Mouse (Mus musculus) thymus, adult 2 months (tissue): ENCODE measurements around the gene Gm42791. TPM values are rescaled to one million over a fixed set of nuclear protein-coding genes. Genes with fewer than 3 reads are reported as not detected.

Experiments used
- DNase-seq: peaks from one replicate; pipeline ENCODE4 v3.0.0; 2021
- H3K27ac ChIP-seq: fragments of 200-500 bp; 2 replicates; pipeline ENCODE4 v1.5.1; 2012; ENCODE audit warnings: low read length, control low read depth; ENCODE audit not compliant: control insufficient read depth, insufficient read depth
- H3K27me3 ChIP-seq: fragments of 200-500 bp; 2 replicates; pipeline ENCODE4 v1.6.1; 2012; ENCODE audit warnings: mild to moderate bottlenecking, low read length, moderate library complexity, mixed read lengths; ENCODE audit not compliant: control insufficient read depth, insufficient read depth
- H3K36me3 ChIP-seq: fragments of 200-500 bp; 2 replicates; pipeline ENCODE4 v1.6.1; 2012; ENCODE audit warnings: mild to moderate bottlenecking, low read length, moderate library complexity; ENCODE audit not compliant: control insufficient read depth, insufficient read depth
- H3K4me1 ChIP-seq: fragments of 200-500 bp; replicated peaks from 2 replicates; pipeline ENCODE4 v1.6.1; 2012; ENCODE audit warnings: low read length; ENCODE audit not compliant: control insufficient read depth, insufficient read depth
- H3K4me3 ChIP-seq: fragments of 200-500 bp; 2 replicates; pipeline ENCODE4 v1.5.1; 2012; ENCODE audit warnings: mild to moderate bottlenecking, low read length, control low read depth, moderate library complexity; ENCODE audit not compliant: control insufficient read depth, insufficient read depth
- CTCF ChIP-seq: fragments of 200-500 bp; IDR thresholded peaks from 2 replicates; pipeline ENCODE4 v1.5.1; 2012; ENCODE audit warnings: mild to moderate bottlenecking, control low read depth, low read length, moderate library complexity, borderline replicate concordance; ENCODE audit not compliant: control insufficient read depth, poor library complexity, insufficient read depth; ENCODE audit errors: extremely low read depth
- POLR2A ChIP-seq: fragments of 200-500 bp; IDR thresholded peaks from 2 replicates; pipeline ENCODE4 v1.6.1; 2012; ENCODE audit warnings: mild to moderate bottlenecking, low read length, control low read depth, moderate library complexity; ENCODE audit not compliant: control insufficient read depth, poor library complexity, insufficient read depth; ENCODE audit errors: extremely low read depth
- WGBS: fragments of 180-500 bp; shearing (Covaris S2); methylation state at CpG from one replicate; pipeline ENCODE4 v1.1.7; 2018; 5-methylcytosine and 5-hydroxymethylcytosine counted together
- polyA plus RNA-seq: library from polyadenylated mRNA; depleted of rRNA; stranded (reverse); fragments of >200 nt; gene quantifications from 2 replicates; pipeline ENCODE4 v1.2.3, GENCODE M21; 2012

The Gm42791 gene
- polyA plus RNA-seq, 1 experiment = not detected

DNA sequence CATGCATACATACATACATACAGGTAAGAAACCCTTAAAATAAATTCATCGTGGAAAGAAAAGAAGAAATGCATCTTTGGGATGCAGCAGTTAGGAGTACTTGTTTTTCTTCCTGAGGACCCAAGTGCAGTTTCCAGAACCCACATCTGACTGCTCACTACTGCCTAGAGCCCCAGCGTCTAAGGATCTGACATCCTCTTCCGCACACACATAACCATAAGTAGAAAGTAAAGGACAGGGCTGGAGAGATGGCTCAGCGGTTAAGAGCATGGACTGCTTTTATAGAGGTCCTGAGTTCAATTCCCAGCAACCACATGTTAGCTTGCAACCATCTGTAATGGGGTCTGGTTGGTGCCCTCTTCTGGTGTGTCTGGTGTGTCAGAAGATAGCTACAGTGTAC is 37.5 kb upstream of the Gm42791 start:
- DNase-seq = no peak
- no peak overlapping the region for H3K4me3 ChIP-seq
- WGBS = 94% methylated on average over 4 of the region's 4 CpGs
- H3K4me1 ChIP-seq = peaks cover 24% of the 10 kb centered on the region
- no peaks in the 10 kb centered on the region for H3K27me3 ChIP-seq
- TF ChIP-seq CTCF (no peak), POLR2A (no peak)
- H3K36me3 ChIP-seq = no peaks in the 10 kb centered on the region
- no peak overlapping the region for H3K27ac ChIP-seq

DNA sequence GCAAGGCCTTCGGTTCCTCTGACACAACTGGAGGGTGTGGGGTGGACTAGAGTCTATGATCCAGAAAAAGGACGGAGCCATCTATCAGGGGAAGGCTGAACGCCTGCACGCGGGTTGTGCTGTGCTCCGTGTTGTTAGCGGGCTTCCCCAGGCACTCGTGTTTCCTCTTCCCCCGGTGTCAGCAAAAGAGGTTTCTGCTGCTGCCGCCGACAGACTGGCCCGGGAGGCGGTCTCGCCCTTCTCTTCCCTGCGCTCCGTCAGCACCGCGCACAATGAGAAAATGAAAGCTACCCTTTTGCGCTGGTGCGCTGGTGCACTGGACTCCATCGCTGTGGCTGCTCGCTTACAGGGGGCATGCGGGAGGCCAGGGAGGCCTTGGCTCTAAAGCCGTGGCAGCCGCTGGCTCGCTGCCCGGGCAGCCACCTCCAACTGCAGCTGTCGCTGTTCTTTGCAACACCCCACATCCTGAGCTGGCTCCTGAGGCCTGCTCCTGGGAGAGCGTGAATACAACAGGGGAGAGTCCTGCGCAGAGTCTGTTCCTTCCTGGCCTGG is 36.3 kb upstream of the Gm42791 start:
- H3K27ac ChIP-seq = peak overlapping the region; percentile 93
- DNase-seq = peak; percentile 75
- no peaks in the 10 kb centered on the region for H3K27me3 ChIP-seq
- TF ChIP-seq POLR2A (peak; percentile 92), CTCF (0 out of 2 replicates have a peak, but pooled peaks have one; percentile 6)
- WGBS = under 1% methylated on average over 30 of the region's 30 CpGs
- H3K36me3 ChIP-seq = no peaks in the 10 kb centered on the region
- peaks cover 24% of the 10 kb centered on the region for H3K4me1 ChIP-seq
- H3K4me3 ChIP-seq = peak overlapping the region; percentile 59

DNA sequence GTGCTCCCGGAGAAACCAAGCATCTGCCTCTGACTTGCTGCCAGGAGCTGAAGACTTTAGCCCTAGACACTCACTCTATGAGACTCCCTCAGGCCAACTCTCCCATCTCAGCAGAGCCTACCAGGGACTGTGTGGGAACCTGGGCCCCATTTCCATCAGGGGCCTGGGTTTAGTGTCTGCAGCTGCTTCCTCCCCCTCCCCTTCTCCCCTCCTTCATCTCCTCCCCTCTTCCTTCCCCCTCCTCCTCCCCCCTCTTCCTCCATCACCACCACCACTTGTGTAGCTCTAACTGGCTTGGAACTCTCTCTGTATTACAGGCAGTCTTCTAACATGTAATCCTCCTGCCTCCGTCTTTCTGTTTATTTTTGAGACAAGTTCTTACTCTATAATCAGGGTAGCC is 35.2 kb upstream of the Gm42791 start:
- H3K4me3 ChIP-seq = no peak overlapping the region
- no peaks in the 10 kb centered on the region for H3K27me3 ChIP-seq
- peaks cover 24% of the 10 kb centered on the region for H3K4me1 ChIP-seq
- H3K36me3 ChIP-seq = no peaks in the 10 kb centered on the region
- 10% methylated on average over 2 of the region's 2 CpGs for WGBS
- H3K27ac ChIP-seq = peak overlapping the region; percentile 96
- peak; percentile 62 for DNase-seq
- TF ChIP-seq POLR2A (no peak), CTCF (no peak)

DNA sequence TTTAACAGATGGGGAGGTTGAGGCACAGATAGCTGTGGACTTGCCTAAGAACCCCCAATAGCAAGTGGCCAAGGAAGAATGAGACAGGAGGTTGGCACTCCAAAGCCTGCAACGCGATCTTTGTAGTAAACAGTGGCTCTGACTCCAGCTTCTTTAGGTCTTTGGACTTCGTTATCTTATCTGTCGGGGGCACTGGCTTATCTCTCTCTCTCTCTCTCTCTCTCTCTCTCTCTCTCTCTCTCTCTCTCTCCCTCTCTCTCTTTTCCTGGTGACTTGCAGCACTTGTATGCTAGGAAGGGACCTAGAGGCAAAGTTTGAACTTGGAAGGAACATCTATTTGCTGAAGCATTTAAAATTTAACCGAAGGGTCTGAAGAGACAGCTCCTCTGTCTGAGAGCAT is 33.4 kb upstream of the Gm42791 start:
- no peak overlapping the region for H3K4me3 ChIP-seq
- DNase-seq = no peak
- TF ChIP-seq CTCF = no peak
- TF ChIP-seq POLR2A = no peak
- H3K36me3 ChIP-seq = no peaks in the 10 kb centered on the region
- peaks cover 24% of the 10 kb centered on the region for H3K4me1 ChIP-seq
- H3K27me3 ChIP-seq = no peaks in the 10 kb centered on the region
- 90% methylated on average over 5 of the region's 5 CpGs for WGBS
- no peak overlapping the region for H3K27ac ChIP-seq

DNA sequence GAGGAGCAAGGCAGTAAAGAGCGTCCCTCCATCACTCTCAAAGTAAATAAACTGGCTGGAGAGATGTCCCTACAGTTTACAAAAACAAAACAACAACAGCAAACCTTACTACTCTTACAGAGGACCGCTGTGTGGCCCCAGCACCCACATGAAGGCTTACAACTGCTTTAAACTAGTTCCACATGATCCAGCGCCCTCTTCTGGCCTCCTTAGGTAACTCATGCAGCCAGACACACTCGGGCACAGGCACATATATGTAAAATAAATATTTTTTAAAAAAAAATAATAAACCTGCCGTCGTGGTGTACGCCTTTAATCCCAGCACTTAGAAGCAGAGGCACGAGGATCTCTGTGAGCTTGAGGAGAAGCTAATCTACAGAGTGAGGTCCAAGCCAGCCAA is 32.4 kb upstream of the Gm42791 start:
- DNase-seq = no peak
- no peaks in the 10 kb centered on the region for H3K36me3 ChIP-seq
- TF ChIP-seq POLR2A (no peak), CTCF (no peak)
- H3K4me3 ChIP-seq = no peak overlapping the region
- H3K27me3 ChIP-seq = no peaks in the 10 kb centered on the region
- H3K4me1 ChIP-seq = peaks cover 24% of the 10 kb centered on the region
- WGBS = 90% methylated on average over 8 of the region's 8 CpGs
- no peak overlapping the region for H3K27ac ChIP-seq

DNA sequence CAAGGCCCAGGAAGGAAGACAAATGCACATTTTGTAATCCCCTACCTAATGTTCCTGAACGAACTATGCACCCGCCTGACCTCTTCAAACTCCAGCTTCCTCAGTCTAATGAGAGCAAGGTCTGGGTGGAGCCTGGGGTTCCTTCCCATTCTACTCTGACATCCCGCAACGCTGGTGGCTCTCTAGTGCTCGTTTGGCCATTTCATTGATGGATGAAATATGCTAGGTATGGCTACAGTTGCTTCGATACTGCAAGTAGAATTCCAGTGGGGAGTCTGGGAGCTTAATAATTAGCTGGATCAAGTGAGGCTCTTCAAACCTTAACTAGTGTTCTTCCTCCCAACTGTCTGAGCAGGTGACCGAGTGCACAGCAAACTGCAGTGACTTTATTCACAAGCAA is 26.2 kb upstream of the Gm42791 start:
- no peak for DNase-seq
- peak overlapping the region; percentile 13; the same call in 1 of the 2 replicates for H3K27ac ChIP-seq

DNA sequence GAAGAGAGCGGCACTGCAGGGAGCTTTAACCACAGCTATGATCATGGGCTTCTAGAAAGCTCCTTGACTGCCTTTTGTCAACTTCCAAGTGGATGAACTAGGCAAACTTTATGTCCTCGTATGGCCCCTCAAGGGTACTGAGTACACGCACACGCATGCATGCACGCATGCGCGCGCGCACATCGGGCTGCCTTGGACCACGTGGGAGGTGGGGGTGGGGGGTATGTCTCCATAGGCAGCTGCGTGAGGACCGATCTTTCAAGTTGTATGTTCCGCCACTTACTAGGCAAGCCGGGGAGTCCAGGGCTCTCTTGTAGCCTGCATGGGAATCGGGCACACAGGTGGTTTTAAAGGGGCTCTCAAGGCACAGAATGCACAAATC is 25.7 kb upstream of the Gm42791 start:
- H3K27ac ChIP-seq = peak overlapping the region; percentile 13; the same call in 1 of the 2 replicates
- TF ChIP-seq CTCF = no peak
- 0 out of 2 replicates have a peak overlapping the region, but pooled peaks have one; percentile 10 for H3K4me3 ChIP-seq
- H3K27me3 ChIP-seq = no peaks in the 10 kb centered on the region
- H3K36me3 ChIP-seq = no peaks in the 10 kb centered on the region
- 72% methylated on average over 16 of the region's 16 CpGs for WGBS
- peaks cover 28% of the 10 kb centered on the region for H3K4me1 ChIP-seq
- DNase-seq = no peak

More for the DNA sequence above, 26.2 kb upstream of the Gm42791 start:
- Histone ChIP-seq H3K4me3 (no peak overlapping the region), H3K4me1 (peaks cover 28% of the 10 kb centered on the region), H3K27me3 (no peaks in the 10 kb centered on the region), H3K36me3 (no peaks in the 10 kb centered on the region)
- TF ChIP-seq POLR2A = no peak
- no peak for TF ChIP-seq CTCF
- 46% methylated on average over 7 of the region's 7 CpGs for WGBS
